Mouse (Mus musculus) gastrocnemius, postnatal 14 days (tissue): ENCODE data around the gene Fam209. TPM values are rescaled to one million over a fixed set of nuclear protein-coding genes. Genes with fewer than 3 reads are reported as not detected.

Experiments
- DNase-seq: peaks from one replicate; pipeline ENCODE4 v3.0.0; 2021; ENCODE audit warnings: mixed read lengths
- intact Hi-C: fragments of 180-260 bp; cut with DNase I; formaldehyde crosslinking; loops from one replicate; pipeline ENCODE4 v1.15.1; 2025; ENCODE audit warnings: low total_unique reads
- long read RNA-seq, 2 experiments: library from polyadenylated mRNA; stranded (forward); transcript quantifications; one replicate each; pipeline ENCODE4 v2.0.0; 2021
- total RNA-seq, 2 experiments: library from RNA; stranded (reverse); gene quantifications; 2 replicates each; pipeline ENCODE4 v1.2.3; 2021

Gene Fam209
- total RNA-seq, result under 1 TPM in 1 of 2 experiments, not detected in 1; 0.58 TPM
- long read RNA-seq, experiment 1, result 0 reads
- long read RNA-seq, experiment 2, result 0 reads

- DNase-seq, result no peak
- intact Hi-C loops, result loop anchor here (10.0 kb wide), 1 partner anchor 622 kb away; no protein-coding TSS in a partner anchor
Observed at GRCm38 (mm10) chr2:172472318-172472717, at the start of gene Fam209. Fam209 (plus strand) TSS chr2:172472520.

GRCm38 (mm10) chr2:172430609-172431008 is 41.7 kb upstream of the Fam209 start:
- intact Hi-C loops, result no loop called here
- DNase-seq, result no peak

GRCm38 (mm10) chr2:172433746-172434145 is 38.6 kb upstream of the Fam209 start:
- intact Hi-C loops, result no loop called here
- no peak for DNase-seq

GRCm38 (mm10) chr2:172437371-172437952 is 34.9 kb upstream of the Fam209 start:
- intact Hi-C loops, result no loop called here

GRCm38 (mm10) chr2:172439843-172440639 is 32.3 kb upstream of the Fam209 start, which contains the start of gene Rtf2:
Rtf2 (plus strand) TSS chr2:172440556.
- intact Hi-C loops, result no loop called here

More at GRCm38 (mm10) chr2:172437371-172437952, 34.9 kb upstream of the Fam209 start:
- no peak for DNase-seq

GRCm38 (mm10) chr2:172440640-172441005 is 31.7 kb upstream of the Fam209 start:
- intact Hi-C loops, result no loop called here
- no peak for DNase-seq

More at GRCm38 (mm10) chr2:172439843-172440639, 32.3 kb upstream of the Fam209 start, which contains the start of gene Rtf2:
- DNase-seq, result peak; percentile 99

GRCm38 (mm10) chr2:172441176-172441575 is 31.1 kb upstream of the Fam209 start:
- no peak for DNase-seq
- intact Hi-C loops, result no loop called here

GRCm38 (mm10) chr2:172445617-172446016 is 26.7 kb upstream of the Fam209 start:
- DNase-seq, result no peak
- intact Hi-C loops, result no loop called here

GRCm38 (mm10) chr2:172447317-172447716 is 25.0 kb upstream of the Fam209 start:
- intact Hi-C loops, result no loop called here
- DNase-seq, result no peak

GRCm38 (mm10) chr2:172448329-172448728 is 24.0 kb upstream of the Fam209 start:
- intact Hi-C loops, result no loop called here
- DNase-seq, result no peak

GRCm38 (mm10) chr2:172450640-172451039 is 21.7 kb upstream of the Fam209 start:
- peak; percentile 25 for DNase-seq
- intact Hi-C loops, result no loop called here

- DNase-seq, result no peak
- intact Hi-C loops, result no loop called here
Observed at GRCm38 (mm10) chr2:172452031-172452430, 20.3 kb upstream of the Fam209 start.

- intact Hi-C loops, result no loop called here
Observed at GRCm38 (mm10) chr2:172452458-172452857, 19.9 kb upstream of the Fam209 start.

GRCm38 (mm10) chr2:172458496-172458895 is 13.8 kb upstream of the Fam209 start, which contains the start of gene Gcnt7:
Gcnt7 (minus strand) TSS chr2:172458596.
- DNase-seq, result no peak
- intact Hi-C loops, result no loop called here

More at GRCm38 (mm10) chr2:172452458-172452857, 19.9 kb upstream of the Fam209 start:
- DNase-seq, result no peak

GRCm38 (mm10) chr2:172460647-172461046 is 11.7 kb upstream of the Fam209 start:
- DNase-seq, result no peak

GRCm38 (mm10) chr2:172462813-172463212 is 9.5 kb upstream of the Fam209 start:
- intact Hi-C loops, result no loop called here

More at GRCm38 (mm10) chr2:172460647-172461046, 11.7 kb upstream of the Fam209 start:
- intact Hi-C loops, result no loop called here

GRCm38 (mm10) chr2:172466427-172467132 is 5.7 kb upstream of the Fam209 start:
- intact Hi-C loops, result no loop called here

More at GRCm38 (mm10) chr2:172462813-172463212, 9.5 kb upstream of the Fam209 start:
- no peak for DNase-seq

GRCm38 (mm10) chr2:172467206-172467605 is 5.1 kb upstream of the Fam209 start:
- no peak for DNase-seq
- intact Hi-C loops, result no loop called here

More at GRCm38 (mm10) chr2:172466427-172467132, 5.7 kb upstream of the Fam209 start:
- no peak for DNase-seq

GRCm38 (mm10) chr2:172468346-172468819 is 3.9 kb upstream of the Fam209 start:
- no peak for DNase-seq
- intact Hi-C loops, result no loop called here

- DNase-seq, result no peak
Observed at GRCm38 (mm10) chr2:172473591-172473990, 1.3 kb downstream of the Fam209 start.

More at GRCm38 (mm10) chr2:172473591-172473990, 1.3 kb downstream of the Fam209 start:
- intact Hi-C loops, result loop anchor here (10.0 kb wide), 1 partner anchor 621 kb away; no protein-coding TSS in a partner anchor
